Mouse (Mus musculus) WW6 (cell line): ENCODE results near the gene Cox6b2.
A peak's percentile ranks its signal among the peaks of the same experiment; 100 is the strongest.

Source experiments
- DNase-seq: peaks from one replicate; pipeline ENCODE4 v3.0.0-alpha.2; 2013; ENCODE audit warnings: low read depth, low spot score

Gene Cox6b2

GRCm38 (mm10) chr7:4764946-4765710 lies 12.2 kb upstream of the Cox6b2 start:
- DNase-seq, result no peak

- no peak for DNase-seq
These were observed 6.8 kb upstream of the Cox6b2 start for GRCm38 (mm10) chr7:4759670-4760069.

GRCm38 (mm10) chr7:4751971-4752820 lies 698 bp downstream of the Cox6b2 start:
- DNase-seq, result peak; percentile 88

GRCm38 (mm10) chr7:4749169-4749568 lies 3.7 kb downstream of the Cox6b2 start:
- no peak for DNase-seq

- DNase-seq, result no peak
These were observed 4.6 kb downstream of the Cox6b2 start for GRCm38 (mm10) chr7:4748321-4748720.

GRCm38 (mm10) chr7:4747156-4747899 lies 5.6 kb downstream of the Cox6b2 start:
- DNase-seq, result no peak

GRCm38 (mm10) chr7:4746326-4746980 lies 6.4 kb downstream of the Cox6b2 start:
- no peak for DNase-seq

- no peak for DNase-seq
These were observed 8.0 kb downstream of the Cox6b2 start for GRCm38 (mm10) chr7:4744886-4745285.

GRCm38 (mm10) chr7:4743354-4743753 lies 9.5 kb downstream of the Cox6b2 start:
- no peak for DNase-seq

GRCm38 (mm10) chr7:4742482-4742819 lies 10.4 kb downstream of the Cox6b2 start:
- DNase-seq, result no peak

- DNase-seq, result no peak
These were observed 11.0 kb downstream of the Cox6b2 start for GRCm38 (mm10) chr7:4741672-4742481.

GRCm38 (mm10) chr7:4741151-4741550 lies 11.7 kb downstream of the Cox6b2 start:
- peak; percentile 42 for DNase-seq

- no peak for DNase-seq
These were observed 12.6 kb downstream of the Cox6b2 start for GRCm38 (mm10) chr7:4740309-4740727.

GRCm38 (mm10) chr7:4739544-4740275 lies 13.2 kb downstream of the Cox6b2 start, which contains the start of gene Kmt5c:
TSS of gene Kmt5c (plus strand) at chr7:4740115.
- peak; percentile 96 for DNase-seq

GRCm38 (mm10) chr7:4739041-4739543 lies 13.8 kb downstream of the Cox6b2 start:
- DNase-seq, result no peak

GRCm38 (mm10) chr7:4732968-4733392 lies 19.9 kb downstream of the Cox6b2 start:
- DNase-seq, result no peak

GRCm38 (mm10) chr7:4731090-4731489 lies 21.8 kb downstream of the Cox6b2 start:
- DNase-seq, result no peak

GRCm38 (mm10) chr7:4725169-4725568 lies 27.7 kb downstream of the Cox6b2 start, which contains the start of gene Tmem150b:
TSS of gene Tmem150b (minus strand) at chr7:4725249.
- DNase-seq, result no peak

- DNase-seq, result no peak
These were observed 28.5 kb downstream of the Cox6b2 start for GRCm38 (mm10) chr7:4724359-4724758.

GRCm38 (mm10) chr7:4723508-4723907 lies 29.4 kb downstream of the Cox6b2 start:
- DNase-seq, result no peak
